Mouse (Mus musculus): ENCODE results near the gene Ccnf. TPM values are rescaled to one million over a fixed set of nuclear protein-coding genes. Genes with fewer than 3 reads are reported as not detected.
A peak's percentile ranks its signal among the peaks of the same experiment; 100 is the strongest.

The Ccnf gene
- polyA plus RNA-seq, 1 experiment from 2014 or later: 85.3 TPM

DNA sequence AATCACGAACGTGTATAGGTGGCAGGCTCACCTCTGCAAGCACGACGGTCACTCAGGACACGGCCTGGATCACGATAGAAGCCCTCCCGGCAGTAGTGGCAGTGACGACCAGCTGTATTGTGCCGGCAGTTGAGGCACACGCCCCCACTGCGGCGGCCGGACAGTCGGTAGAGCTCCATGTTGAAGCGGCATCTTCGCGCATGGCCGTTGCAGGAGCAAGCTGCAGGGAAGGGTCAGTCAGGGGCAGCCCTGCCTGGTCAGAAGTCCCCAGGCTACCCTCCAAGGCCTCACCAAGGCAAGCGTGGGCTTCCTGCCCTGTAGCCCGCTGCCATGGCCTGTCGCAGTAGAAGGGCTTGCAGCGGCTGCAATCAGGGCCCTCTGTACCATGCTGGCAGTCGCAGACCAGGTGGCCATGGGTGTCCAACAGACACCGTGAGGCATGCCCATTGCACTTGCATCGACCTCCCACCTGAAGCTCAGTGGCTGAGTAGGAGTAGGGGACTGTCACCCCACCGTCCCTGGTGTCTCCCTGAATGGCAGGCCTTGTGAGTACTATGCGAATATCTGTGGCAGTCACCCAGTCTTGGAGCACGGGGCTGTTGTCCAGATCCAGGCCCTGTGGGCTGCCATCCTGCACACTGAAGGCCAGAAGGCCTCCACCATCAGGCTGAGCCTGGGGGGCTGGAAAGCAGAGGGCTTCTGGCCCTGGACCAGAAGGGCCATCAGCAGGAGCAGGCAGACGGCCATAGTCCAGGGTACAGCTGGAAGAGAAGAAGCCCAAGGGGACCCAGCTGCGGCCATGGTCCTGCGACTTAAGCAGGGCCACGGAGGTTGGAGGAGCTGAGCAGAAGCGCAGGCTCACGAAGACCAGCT is 43.3 kb downstream of the Ccnf start:
- peaks cover 83% of the 10 kb centered on the region for H3K4me1 ChIP-seq
- H3K9me3 ChIP-seq: no peaks in the 10 kb centered on the region
- H3K27me3 ChIP-seq: no peaks in the 10 kb centered on the region
- H3K36me3 ChIP-seq: no peaks in the 10 kb centered on the region
- WGBS: 51% methylated on average over 34 of the region's 34 CpGs
- peak overlapping the region; percentile 63 for H3K4me3 ChIP-seq
- peak overlapping the region; percentile 96 for H3K27ac ChIP-seq
- H3K9ac ChIP-seq: peak overlapping the region; percentile 86
- ATAC-seq (ENCODE audit: insufficient number of reproducible peaks, insufficient read depth, low FRiP score, low TSS enrichment): no peak
- peak overlapping the region; percentile 92 for H3K4me2 ChIP-seq (replicated peaks)

GRCm38 (mm10) chr17:24206451-24207351 is 44.6 kb downstream of the Ccnf start:
- Histone ChIP-seq H3K4me1 (peaks cover 78% of the 10 kb centered on the region), H3K27me3 (no peaks in the 10 kb centered on the region), H3K4me3 (peak overlapping the region; percentile 63), H3K9me3 (no peaks in the 10 kb centered on the region), H3K9ac (peak overlapping the region; percentile 86), H3K27ac (peak overlapping the region; percentile 66), H3K36me3 (no peaks in the 10 kb centered on the region), H3K4me2 (replicated peaks) (peak overlapping the region; percentile 92)
- WGBS: 6% methylated on average over 62 of the region's 62 CpGs
- ATAC-seq (ENCODE audit: insufficient number of reproducible peaks, insufficient read depth, low FRiP score, low TSS enrichment): no peak

DNA sequence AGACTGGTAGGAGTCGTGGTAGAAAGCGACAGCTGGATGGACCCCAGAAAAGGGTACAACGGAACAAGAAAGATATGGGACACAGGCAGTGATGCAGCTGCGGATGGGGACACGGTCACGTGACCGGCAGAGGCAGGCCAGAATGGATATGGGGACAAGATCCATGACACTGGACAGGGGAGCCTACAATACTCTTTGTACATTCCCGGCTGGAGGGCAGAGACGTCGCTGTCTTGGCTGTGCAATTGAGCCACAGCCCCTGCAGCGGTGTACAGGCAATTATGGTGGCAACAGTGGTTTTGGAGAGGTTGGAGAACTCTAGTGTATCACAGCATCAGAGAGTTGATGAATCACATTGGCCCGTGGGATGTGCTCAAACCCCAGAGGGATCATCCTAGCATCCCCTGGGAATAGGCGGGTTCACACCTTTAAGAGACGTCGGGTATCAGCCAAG is 45.3 kb downstream of the Ccnf start:
- Histone ChIP-seq H3K4me3 (peak overlapping the region; percentile 63), H3K4me1 (peaks cover 70% of the 10 kb centered on the region), H3K9ac (peak overlapping the region; percentile 86; the same call in 1 of the 2 replicates), H3K4me2 (replicated peaks) (peak overlapping the region; percentile 92), H3K36me3 (no peaks in the 10 kb centered on the region), H3K9me3 (no peaks in the 10 kb centered on the region), H3K27me3 (no peaks in the 10 kb centered on the region), H3K27ac (peak overlapping the region; percentile 66)
- 9% methylated on average over 15 of the region's 15 CpGs for WGBS
- 0 out of 2 replicates have a peak, but pooled peaks have one; percentile 0 for ATAC-seq (ENCODE audit: insufficient number of reproducible peaks, insufficient read depth, low FRiP score, low TSS enrichment)

- Histone ChIP-seq H3K27me3 (no peaks in the 10 kb centered on the region), H3K9me3 (no peaks in the 10 kb centered on the region), H3K27ac (peak within 1 kb of the TSS; percentile 66), H3K4me2 (replicated peaks) (peak within 1 kb of the TSS; percentile 92), H3K4me1 (peaks cover 64% of the 10 kb centered on the region), H3K9ac (peak within 1 kb of the TSS; percentile 86), H3K4me3 (peak within 1 kb of the TSS; percentile 63), H3K36me3 (no peaks in the 10 kb centered on the region)
- peak; percentile 65 for ATAC-seq (ENCODE audit: insufficient number of reproducible peaks, insufficient read depth, low FRiP score, low TSS enrichment)
- under 1% methylated on average over 65 of the region's 65 CpGs for WGBS
Measured at GRCm38 (mm10) chr17:24205284-24205888, 45.9 kb downstream of the Ccnf start, which contains the start of gene Tbc1d24. Tbc1d24 (minus strand) TSS chr17:24205562.

GRCm38 (mm10) chr17:24204846-24205245 is 46.4 kb downstream of the Ccnf start:
- H3K4me1 ChIP-seq: peaks cover 59% of the 10 kb centered on the region
- H3K9me3 ChIP-seq: no peaks in the 10 kb centered on the region
- no peaks in the 10 kb centered on the region for H3K27me3 ChIP-seq
- no peaks in the 10 kb centered on the region for H3K36me3 ChIP-seq
- H3K9ac ChIP-seq: peak overlapping the region; percentile 86
- ATAC-seq (ENCODE audit: insufficient number of reproducible peaks, insufficient read depth, low FRiP score, low TSS enrichment): no peak
- 5% methylated on average over 7 of the region's 7 CpGs for WGBS
- H3K4me2 ChIP-seq (replicated peaks): peak overlapping the region; percentile 92
- H3K4me3 ChIP-seq: peak overlapping the region; percentile 63
- H3K27ac ChIP-seq: no peak overlapping the region

DNA sequence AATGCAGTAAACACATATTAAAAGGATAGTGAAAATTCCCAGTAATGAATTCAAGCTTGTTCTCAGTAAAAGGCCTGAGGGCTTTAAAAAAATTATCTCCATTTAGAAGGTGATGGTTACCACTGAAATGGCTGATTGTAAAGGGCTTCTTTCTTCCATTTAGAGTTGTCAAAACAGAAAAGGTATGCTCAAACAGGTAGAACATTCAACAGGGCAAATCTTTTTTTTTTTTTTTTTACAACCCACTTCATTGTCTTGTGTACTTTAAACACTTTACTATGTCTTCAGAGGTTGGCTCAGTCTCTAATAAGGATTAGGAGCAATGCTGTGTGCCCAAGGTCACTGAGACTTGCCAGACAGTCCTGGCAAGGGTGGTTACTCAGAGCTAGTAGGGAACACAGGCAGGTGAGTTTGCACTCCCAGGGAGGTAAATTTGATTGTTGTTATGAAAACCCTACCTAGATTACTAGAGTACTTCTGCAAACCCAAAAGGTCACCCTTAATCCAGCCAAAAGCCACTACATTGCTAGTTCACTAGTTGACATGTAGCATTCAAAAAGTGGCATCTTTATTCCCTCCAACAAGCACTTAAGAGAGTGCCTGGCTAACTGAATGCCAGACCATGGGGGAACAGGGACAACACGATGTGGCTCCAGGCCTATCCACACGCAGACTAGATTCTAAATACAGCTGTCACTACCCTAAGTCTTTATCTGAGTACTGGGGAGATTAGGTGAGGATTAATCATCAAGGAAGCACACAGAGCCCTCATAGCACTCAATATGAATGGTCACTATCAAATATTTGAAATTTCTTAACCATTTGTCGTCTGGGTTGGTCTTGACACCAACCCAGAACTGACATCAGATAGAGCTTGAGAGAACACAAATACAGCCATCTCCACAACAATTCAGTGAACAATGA is 47.4 kb downstream of the Ccnf start:
- Histone ChIP-seq H3K9me3 (no peaks in the 10 kb centered on the region), H3K4me2 (replicated peaks) (peak overlapping the region; percentile 92), H3K27me3 (no peaks in the 10 kb centered on the region), H3K9ac (peak overlapping the region; percentile 13; the same call in 1 of the 2 replicates), H3K4me1 (peaks cover 51% of the 10 kb centered on the region), H3K36me3 (no peaks in the 10 kb centered on the region), H3K4me3 (peak overlapping the region; percentile 63), H3K27ac (no peak overlapping the region)
- 75% methylated on average over 3 of the region's 3 CpGs for WGBS
- ATAC-seq (ENCODE audit: insufficient number of reproducible peaks, insufficient read depth, low FRiP score, low TSS enrichment): no peak

DNA sequence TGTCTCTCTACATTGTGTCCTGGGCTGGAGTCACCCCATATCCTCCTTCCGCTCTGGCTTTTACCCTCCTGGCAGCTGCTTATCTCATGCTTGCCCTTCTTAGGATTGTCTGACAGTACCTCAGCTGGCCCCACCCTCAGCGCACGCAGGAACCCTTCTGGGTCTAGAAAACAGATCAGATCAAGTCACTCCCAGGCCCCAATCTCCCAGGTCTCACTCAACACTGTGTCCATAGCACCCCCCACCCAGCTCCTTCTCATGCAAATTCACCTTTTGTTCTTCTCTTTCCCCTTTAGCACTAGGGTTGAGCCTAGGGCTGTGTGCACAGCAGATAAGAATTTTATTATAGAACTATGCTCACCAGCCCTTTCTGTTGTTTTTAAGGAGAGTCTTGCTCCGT is 48.2 kb downstream of the Ccnf start:
- no peak overlapping the region for H3K27ac ChIP-seq
- no peak overlapping the region for H3K4me3 ChIP-seq
- ATAC-seq (ENCODE audit: insufficient number of reproducible peaks, insufficient read depth, low FRiP score, low TSS enrichment): no peak
- no peak overlapping the region for H3K4me2 ChIP-seq (replicated peaks)
- peaks cover 43% of the 10 kb centered on the region for H3K4me1 ChIP-seq
- H3K9ac ChIP-seq: no peak overlapping the region
- no peaks in the 10 kb centered on the region for H3K9me3 ChIP-seq
- H3K36me3 ChIP-seq: no peaks in the 10 kb centered on the region
- H3K27me3 ChIP-seq: no peaks in the 10 kb centered on the region
- WGBS: 52% methylated on average over 4 of the region's 4 CpGs

DNA sequence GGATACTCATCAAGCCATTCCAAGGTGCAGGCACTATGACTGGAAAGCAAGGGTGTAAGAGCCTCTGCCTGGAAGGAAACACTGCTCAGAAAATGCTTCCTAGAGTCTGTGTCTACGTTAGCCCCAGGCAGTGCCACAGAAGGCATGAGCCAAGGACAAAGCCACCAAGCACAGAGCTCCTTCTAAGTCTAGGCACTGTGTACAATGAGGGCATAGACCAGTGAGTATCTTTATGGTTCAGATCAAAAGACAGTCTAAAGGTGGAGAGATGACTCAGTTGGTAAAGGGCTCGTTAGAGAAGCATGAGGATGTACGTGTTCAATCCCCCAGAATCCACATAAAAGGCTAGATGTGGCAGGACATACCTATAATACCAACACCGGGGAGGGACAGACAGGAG is 50.2 kb downstream of the Ccnf start:
- Histone ChIP-seq H3K9ac (no peak overlapping the region), H3K4me3 (no peak overlapping the region), H3K27ac (no peak overlapping the region), H3K36me3 (no peaks in the 10 kb centered on the region), H3K9me3 (no peaks in the 10 kb centered on the region), H3K4me1 (peaks cover 23% of the 10 kb centered on the region), H3K27me3 (no peaks in the 10 kb centered on the region), H3K4me2 (replicated peaks) (no peak overlapping the region)
- 86% methylated on average over 4 of the region's 4 CpGs for WGBS
- ATAC-seq (ENCODE audit: insufficient number of reproducible peaks, insufficient read depth, low FRiP score, low TSS enrichment): no peak

- H3K9ac ChIP-seq: no peak overlapping the region
- H3K4me2 ChIP-seq (replicated peaks): no peak overlapping the region
- no peak for ATAC-seq (ENCODE audit: insufficient number of reproducible peaks, insufficient read depth, low FRiP score, low TSS enrichment)
- no peak overlapping the region for H3K4me3 ChIP-seq
- H3K27me3 ChIP-seq: no peaks in the 10 kb centered on the region
- H3K27ac ChIP-seq: no peak overlapping the region
- WGBS: 69% methylated on average over 4 of the region's 4 CpGs
- peaks cover 17% of the 10 kb centered on the region for H3K4me1 ChIP-seq
- no peaks in the 10 kb centered on the region for H3K36me3 ChIP-seq
- H3K9me3 ChIP-seq: no peaks in the 10 kb centered on the region
Measured at GRCm38 (mm10) chr17:24199741-24200140, 51.5 kb downstream of the Ccnf start.

DNA sequence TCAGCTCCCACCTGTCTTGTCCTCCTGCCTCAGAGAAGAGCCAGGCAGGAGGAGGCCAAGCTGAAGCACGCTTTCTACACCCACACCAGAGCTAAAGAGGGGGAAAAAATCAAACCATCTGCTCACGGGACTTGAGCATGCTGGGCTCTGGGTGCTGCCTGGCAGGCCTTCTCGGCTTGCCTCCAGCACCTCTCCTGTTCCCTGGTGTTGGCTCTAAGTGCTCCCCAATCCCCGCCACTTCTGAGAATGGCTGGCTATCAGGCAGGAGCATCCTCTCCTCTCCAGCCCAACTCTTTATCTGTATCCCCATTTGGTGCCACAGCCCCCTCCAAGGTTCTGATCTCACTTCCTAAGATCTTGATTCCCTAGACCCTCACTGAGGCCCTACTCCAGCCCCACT is 52.0 kb downstream of the Ccnf start:
- Histone ChIP-seq H3K4me2 (replicated peaks) (no peak overlapping the region), H3K4me3 (no peak overlapping the region), H3K9ac (no peak overlapping the region), H3K4me1 (peaks cover 15% of the 10 kb centered on the region), H3K27me3 (no peaks in the 10 kb centered on the region), H3K27ac (no peak overlapping the region), H3K36me3 (no peaks in the 10 kb centered on the region), H3K9me3 (no peaks in the 10 kb centered on the region)
- ATAC-seq (ENCODE audit: insufficient number of reproducible peaks, insufficient read depth, low FRiP score, low TSS enrichment): no peak
- WGBS: 77% methylated on average over 4 of the region's 4 CpGs

All from embryonic facial prominence, embryonic 12.5 days (tissue).